Mouse (Mus musculus) ES-E14 (cell line): ENCODE results near the gene Il4i1.

Source experiments
- CHD2 ChIP-seq: IDR thresholded peaks from 2 replicates; pipeline ENCODE4 v1.6.1; 2014; ENCODE audit warnings: mild to moderate bottlenecking, low read depth, low read length, inconsistent platforms
- MAFK ChIP-seq: IDR thresholded peaks from 2 replicates; pipeline ENCODE4 v1.6.1; 2014; ENCODE audit warnings: mild to moderate bottlenecking, low read depth, low read length, inconsistent platforms; ENCODE audit not compliant: insufficient read depth
- ZC3H11A ChIP-seq: IDR thresholded peaks from 2 replicates; pipeline ENCODE4 v1.6.1; 2012; ENCODE audit warnings: low read depth, mild to moderate bottlenecking, inconsistent platforms, low read length, borderline replicate concordance
- ZNF384 ChIP-seq: IDR thresholded peaks from 2 replicates; pipeline ENCODE4 v1.6.1; 2012; ENCODE audit warnings: low read depth, low read length, inconsistent platforms

- TF ChIP-seq CHD2: no peak
- TF ChIP-seq ZC3H11A: no peak
- TF ChIP-seq MAFK: no peak
- TF ChIP-seq ZNF384: no peak
Measured at GRCm38 (mm10) chr7:44857905-44858304, 41.7 kb downstream of the Il4i1 start.
